ENCODE assay signal across 18 mouse cellular contexts in genomic region chr9:59163390-59163976, GRCm38 (mm10).
DNase-seq lines count a peak whose midpoint lies in the region; ATAC-seq lines count a peak whose summit lies in the region.
"Had no signal": no experiment of that assay in that cellular context is flagged by ENCODE, and none has a peak within 500 bp of the region (broad histone marks: within the 10 kb centered on the region; RNA-seq: fewer than 3 reads in every experiment).

No protein-coding gene starts in this region.

- no peak for DNase-seq in embryonic facial prominence, embryonic 10.5 days (ENCODE audit: low spot score)
- peak; percentile 41 for DNase-seq in midbrain, embryonic 14.5 days
- peak; percentile 30 for DNase-seq in retina, embryonic 14.5 days (ENCODE audit: low spot score)
- no peak for DNase-seq in left cerebral cortex, adult 18-20 months (ENCODE audit: low spot score in 2 of 2)
- DNase-seq in thymus, postnatal 10 days (ENCODE audit: low spot score in 2 of 2): no peak
- no peak for DNase-seq in testis, postnatal 10 days (ENCODE audit: low spot score)
- DNase-seq: cerebellum, adult 11-12 months; gastrocnemius, adult 2 months; liver; lung, adult 2 months; thymus, adult 18-20 months had no signal

- no peaks in the 10 kb centered on the region for H3K27me3 ChIP-seq in embryonic facial prominence, embryonic 10.5 days (replicated peaks; ENCODE audit: low read depth, poor library complexity, severe bottlenecking)
- no peaks in the 10 kb centered on the region for H3K27me3 ChIP-seq in hindbrain, embryonic 12.5 days
- H3K27me3 ChIP-seq in midbrain, embryonic 14.5 days (ENCODE audit: control insufficient read depth, insufficient read depth, low read length): no peaks in the 10 kb centered on the region
- H3K27me3 ChIP-seq: heart, embryonic 13.5 days; hindbrain, embryonic 15.5 days; kidney, embryonic 15.5 days had no signal

- no peaks in the 10 kb centered on the region for H3K36me3 ChIP-seq in embryonic facial prominence, embryonic 10.5 days (replicated peaks)
- no peaks in the 10 kb centered on the region for H3K36me3 ChIP-seq in hindbrain, embryonic 12.5 days
- H3K36me3 ChIP-seq in midbrain, embryonic 14.5 days (ENCODE audit: control insufficient read depth, insufficient read depth, low read length): no peaks in the 10 kb centered on the region
- H3K36me3 ChIP-seq: heart, embryonic 13.5 days; hindbrain, embryonic 15.5 days; kidney, embryonic 15.5 days had no signal

- H3K27ac ChIP-seq in embryonic facial prominence, embryonic 10.5 days (replicated peaks): 0 out of 2 replicates have a peak overlapping the region, but pooled peaks have one; percentile 30
- peak overlapping the region; percentile 69 for H3K27ac ChIP-seq in hindbrain, embryonic 12.5 days
- H3K27ac ChIP-seq in midbrain, embryonic 14.5 days (replicated peaks; ENCODE audit: low read depth, low read length): peak overlapping the region; percentile 50; the same call in 1 of the 2 replicates
- H3K27ac ChIP-seq: gastrocnemius, adult 2 months; heart, embryonic 13.5 days; hindbrain, embryonic 15.5 days; kidney, embryonic 15.5 days; layer of hippocampus, adult 2 months had no signal

- no peak overlapping the region for H3K9ac ChIP-seq in hindbrain, embryonic 12.5 days
- no peak overlapping the region for H3K9ac ChIP-seq in midbrain, embryonic 14.5 days (replicated peaks; ENCODE audit: low read length)
- H3K9ac ChIP-seq: heart, embryonic 13.5 days; hindbrain, embryonic 15.5 days; kidney, embryonic 15.5 days had no signal

- ATAC-seq in hindbrain, embryonic 12.5 days (ENCODE audit: low FRiP score): peak; percentile 81
- ATAC-seq in midbrain, embryonic 14.5 days (ENCODE audit: low FRiP score, low TSS enrichment): peak; percentile 20; the same call in 1 of the 2 replicates
- ATAC-seq: activated CD4-positive, CD25-positive, alpha-beta regulatory T cell, adult 4 months; CD4-positive, CD25-positive, alpha-beta regulatory T cell, adult 4 months had no signal

- peaks cover 16% of the 10 kb centered on the region; the same call in 1 of the 2 replicates for H3K4me1 ChIP-seq in embryonic facial prominence, embryonic 10.5 days
- peaks cover 13% of the 10 kb centered on the region for H3K4me1 ChIP-seq in hindbrain, embryonic 12.5 days
- H3K4me1 ChIP-seq in midbrain, embryonic 14.5 days (ENCODE audit: control insufficient read depth, insufficient read depth, low read length): peaks cover 4% of the 10 kb centered on the region; the same call in 1 of the 2 replicates
- H3K4me1 ChIP-seq: heart, embryonic 13.5 days; kidney, embryonic 15.5 days had no signal

- H3K4me3 ChIP-seq in embryonic facial prominence, embryonic 10.5 days: no peak overlapping the region
- H3K4me3 ChIP-seq in hindbrain, embryonic 12.5 days: no peak overlapping the region
- H3K4me3 ChIP-seq in midbrain, embryonic 14.5 days (replicated peaks; ENCODE audit: low read depth, low read length): no peak overlapping the region
- H3K4me3 ChIP-seq: gastrocnemius, adult 2 months; heart, embryonic 13.5 days; hindbrain, embryonic 15.5 days; kidney, embryonic 15.5 days; layer of hippocampus, adult 2 months had no signal

- no peak overlapping the region for H3K4me2 ChIP-seq in hindbrain, embryonic 12.5 days (replicated peaks)
- H3K4me2 ChIP-seq in midbrain, embryonic 14.5 days (ENCODE audit: low read length): no peak overlapping the region
- H3K4me2 ChIP-seq: heart, embryonic 13.5 days; hindbrain, embryonic 15.5 days; kidney, embryonic 15.5 days had no signal

- H3K9me3 ChIP-seq in embryonic facial prominence, embryonic 10.5 days: no peaks in the 10 kb centered on the region
- no peaks in the 10 kb centered on the region for H3K9me3 ChIP-seq in hindbrain, embryonic 12.5 days (replicated peaks)
- no peaks in the 10 kb centered on the region for H3K9me3 ChIP-seq in midbrain, embryonic 14.5 days (ENCODE audit: control insufficient read depth, low read length)
- H3K9me3 ChIP-seq: heart, embryonic 13.5 days; hindbrain, embryonic 15.5 days; kidney, embryonic 15.5 days had no signal

- WGBS in embryonic facial prominence, embryonic 10.5 days: 58% methylated on average over 6 of the region's 6 CpGs
- 20% methylated on average over 6 of the region's 6 CpGs for WGBS in hindbrain, embryonic 12.5 days
- WGBS in midbrain, embryonic 14.5 days: 7% methylated on average over 6 of the region's 6 CpGs

Comparison
In these comparisons a context has a peak if more than half of its experiments do, and no peak if none do; other contexts are left out.
1. DNase-seq: peak in midbrain, embryonic 14.5 days (single experiment) and retina, embryonic 14.5 days (single experiment); none in embryonic facial prominence, embryonic 10.5 days (single experiment), left cerebral cortex, adult 18-20 months (0 of 2), thymus, postnatal 10 days (0 of 2) and testis, postnatal 10 days (single experiment).
2. Peak in every context shown above with its lines, with median percentiles within 50 percentile points of each other: H3K27ac ChIP-seq.